Mouse (Mus musculus) adrenal gland, postnatal 25 days (tissue): ENCODE data around the gene Wfdc6b. TPM values are rescaled to one million over a fixed set of nuclear protein-coding genes. Genes with fewer than 3 reads are reported as not detected.
"Not testable (repeated sequence)": the region's sequence is repeated elsewhere in the genome, so short reads cannot be mapped to it uniquely, and the experiment has no call there.

Source experiments
- DNase-seq: peaks from one replicate; pipeline ENCODE4 v3.0.0; 2021; ENCODE audit warnings: mixed read lengths
- long read RNA-seq: library from polyadenylated mRNA; stranded (forward); transcript quantifications from one replicate; pipeline ENCODE4 v2.0.0, GENCODE M21; 2021
- total RNA-seq: library from RNA; stranded (reverse); gene quantifications from 2 replicates; pipeline ENCODE4 v1.2.3, GENCODE M21; 2021

Wfdc6b gene
- not detected in 2 replicates for total RNA-seq
- long read RNA-seq, result 0 reads

- peak; percentile 50 for DNase-seq
Measured at GRCm38 (mm10) chr2:164613471-164613870, at the start of gene Wfdc6b, which contains the start of gene Wfdc8. Gene Wfdc6b (plus strand): TSS chr2:164613522. Gene Wfdc8 (minus strand): TSS chr2:164613626.

DNA sequence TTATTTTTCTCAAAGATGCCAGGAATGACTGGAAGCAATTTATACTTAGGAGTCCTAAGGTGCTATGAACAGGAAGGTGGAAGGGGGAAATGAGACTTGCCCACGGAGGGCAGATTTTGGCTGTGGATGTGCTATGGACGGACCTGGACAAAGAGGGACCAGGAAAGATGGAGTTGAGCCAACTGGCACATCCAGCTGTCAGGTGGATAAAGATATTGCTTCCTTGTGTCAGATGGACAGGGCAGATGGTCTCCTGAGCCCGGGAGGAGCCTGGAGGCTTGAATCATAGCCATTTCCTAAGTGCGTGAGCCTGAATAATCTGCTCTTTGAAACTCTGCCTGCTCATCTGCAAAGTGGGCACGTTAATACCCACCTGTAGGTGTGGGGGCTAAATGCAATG is 49.0 kb upstream of the Wfdc6b start:
- DNase-seq, result no peak

DNA sequence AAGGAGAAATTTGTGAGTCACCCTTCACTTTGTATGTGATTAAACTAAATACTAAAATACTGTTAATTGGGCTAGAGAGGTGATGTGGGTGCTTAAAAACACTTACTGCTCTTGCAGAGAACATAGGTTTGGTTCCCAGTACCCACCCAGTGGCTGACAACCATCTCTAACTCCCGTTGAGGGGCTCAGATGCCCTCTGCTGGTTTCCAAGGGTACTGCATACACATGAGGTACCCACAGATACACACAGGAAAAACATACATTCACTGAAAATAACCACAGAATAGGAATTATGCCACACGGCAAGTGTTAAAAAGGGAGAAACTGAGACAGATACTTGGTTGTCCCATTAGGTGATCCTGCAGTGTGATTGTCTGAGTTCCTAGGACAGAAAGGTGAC is 46.3 kb upstream of the Wfdc6b start:
- DNase-seq, result no peak

GRCm38 (mm10) chr2:164567460-164567859 is 45.9 kb upstream of the Wfdc6b start:
- DNase-seq, result no peak

DNA sequence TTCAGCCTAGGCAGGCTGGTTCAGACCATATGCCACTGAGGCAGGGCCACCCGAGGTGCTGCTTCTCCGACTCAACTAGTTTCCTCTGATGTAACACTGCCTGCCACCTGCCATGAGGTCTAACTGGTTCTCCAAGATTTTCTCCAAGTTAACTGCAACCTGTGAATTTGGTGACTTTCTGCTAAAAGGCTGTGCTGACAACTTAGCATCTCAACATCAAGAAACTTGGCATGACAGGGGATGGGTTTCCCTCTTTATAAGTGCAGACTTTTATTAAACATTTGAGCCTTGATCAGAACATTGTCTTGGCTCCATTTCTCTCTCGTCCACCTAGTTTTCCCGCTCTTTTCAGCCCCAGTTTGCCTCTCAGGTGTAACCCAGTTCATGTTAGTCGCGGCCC is 40.0 kb upstream of the Wfdc6b start, which contains the start of gene Spint3:
Spint3 (minus strand) TSS at position 101 of the 400 bp plus-strand sequence.
- DNase-seq, result not testable (repeated sequence)

DNA sequence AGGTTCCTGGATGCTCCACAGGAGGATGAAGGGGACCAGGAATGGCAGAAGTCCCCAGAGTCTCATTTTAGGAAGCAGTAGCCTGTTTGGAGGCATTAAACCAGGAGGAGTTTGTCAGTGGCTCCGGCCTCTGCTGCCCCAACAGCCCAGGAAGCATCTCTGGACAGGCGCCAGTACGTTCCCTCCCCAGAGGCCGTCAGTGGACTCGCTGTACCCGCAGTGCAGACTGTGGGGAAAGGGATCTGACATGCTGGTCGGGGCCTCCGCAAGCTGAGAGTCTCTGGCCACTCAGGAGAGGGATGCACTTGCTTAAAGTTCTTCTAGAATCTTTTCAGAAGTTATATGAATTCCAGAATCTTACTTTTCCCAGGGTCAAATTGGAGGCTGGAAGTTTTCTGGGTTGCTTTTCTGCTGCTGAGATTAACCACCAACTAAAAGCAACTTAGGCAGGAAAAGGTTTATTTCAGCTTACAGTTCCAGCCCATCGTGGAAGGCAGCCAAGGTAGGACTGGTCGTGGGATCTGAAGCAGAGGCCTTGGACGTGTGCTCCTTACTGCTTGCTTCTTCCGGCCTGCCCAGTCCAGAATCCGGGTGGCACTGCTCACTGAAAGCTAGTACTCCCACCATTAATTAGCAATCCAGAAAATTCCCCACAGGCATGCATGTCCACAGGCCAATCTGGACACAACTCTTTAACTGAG is 28.1 kb upstream of the Wfdc6b start, which contains the start of gene Wfdc6a:
Wfdc6a (minus strand) TSS at position 423 of the 701 bp plus-strand sequence.
- DNase-seq, result peak; percentile 32

GRCm38 (mm10) chr2:164592014-164592413 is 21.3 kb upstream of the Wfdc6b start:
- DNase-seq, result peak; percentile 8

GRCm38 (mm10) chr2:164593494-164593893 is 19.8 kb upstream of the Wfdc6b start, which contains the start of gene Eppin:
Gene Eppin (minus strand): TSS chr2:164593594.
- no peak for DNase-seq

- DNase-seq, result no peak
Measured at GRCm38 (mm10) chr2:164600179-164600578, 13.1 kb upstream of the Wfdc6b start.

GRCm38 (mm10) chr2:164603482-164603881 is 9.8 kb upstream of the Wfdc6b start:
- no peak for DNase-seq

- no peak for DNase-seq
Measured at GRCm38 (mm10) chr2:164604411-164604810, 8.9 kb upstream of the Wfdc6b start.

DNA sequence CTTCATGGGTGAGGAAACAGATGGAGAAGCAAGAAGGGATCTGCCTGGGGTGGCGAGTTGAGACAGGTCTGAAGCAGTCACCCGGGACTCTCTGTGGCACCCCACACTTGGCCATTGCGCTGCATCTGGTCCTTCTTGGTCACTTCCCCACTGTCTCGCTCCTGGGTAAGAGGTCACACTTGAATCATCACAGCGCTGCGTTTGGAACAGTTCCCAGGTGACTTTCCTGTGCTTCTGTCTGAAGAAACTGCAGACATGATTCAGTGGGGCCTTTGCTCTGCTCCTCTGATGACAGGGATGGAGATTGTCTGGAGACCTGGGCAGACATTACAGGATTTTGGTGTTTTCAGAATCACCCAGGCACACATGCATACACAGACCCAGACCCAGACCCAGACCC is 4.5 kb upstream of the Wfdc6b start:
- DNase-seq, result peak; percentile 46

GRCm38 (mm10) chr2:164615386-164615785 is 2.1 kb downstream of the Wfdc6b start:
- DNase-seq, result no peak

DNA sequence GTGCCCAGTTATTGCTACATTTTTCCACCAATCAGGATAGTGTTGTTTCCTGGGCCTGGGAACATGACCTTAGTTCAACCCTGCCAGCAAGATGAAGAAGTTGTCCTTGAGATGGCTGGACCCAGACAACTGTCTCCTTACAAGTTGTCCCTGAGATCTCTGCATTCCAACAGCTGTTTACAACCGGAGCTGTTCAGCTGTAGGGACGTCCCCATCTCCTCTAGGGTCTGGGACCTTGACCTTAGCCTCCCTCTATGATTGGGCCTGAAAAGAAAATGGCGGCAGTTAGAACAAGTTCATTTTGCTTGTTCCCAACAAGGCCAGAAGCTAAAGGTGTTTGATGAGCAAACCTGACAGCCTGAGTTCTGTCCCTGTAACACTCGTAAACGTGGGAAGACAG is 5.7 kb downstream of the Wfdc6b start:
- DNase-seq, result no peak

DNA sequence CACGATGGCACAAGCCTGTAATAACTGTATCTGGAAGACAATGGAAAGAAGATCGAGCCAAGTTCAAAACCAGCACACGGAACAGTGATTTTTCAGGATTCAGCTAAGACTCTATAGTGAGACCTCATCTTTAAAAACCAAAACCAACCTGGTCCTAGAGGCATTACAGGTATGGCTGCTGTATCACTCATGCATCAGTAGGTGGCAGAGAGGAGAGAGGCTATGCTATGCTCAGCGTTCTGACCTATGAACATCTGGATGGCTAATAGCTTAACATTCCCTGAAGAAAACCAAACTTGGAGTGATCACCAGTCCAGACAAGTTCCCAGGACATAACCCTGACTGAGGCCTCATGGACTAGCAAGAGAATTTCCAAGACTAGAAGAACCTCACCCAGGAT is 8.5 kb downstream of the Wfdc6b start:
- no peak for DNase-seq

GRCm38 (mm10) chr2:164635266-164635665 is 21.9 kb downstream of the Wfdc6b start:
- no peak for DNase-seq

- no peak for DNase-seq
Measured at GRCm38 (mm10) chr2:164638696-164639095, 25.4 kb downstream of the Wfdc6b start, which contains the start of gene Wfdc16. Gene Wfdc16 (minus strand): TSS chr2:164638796.

DNA sequence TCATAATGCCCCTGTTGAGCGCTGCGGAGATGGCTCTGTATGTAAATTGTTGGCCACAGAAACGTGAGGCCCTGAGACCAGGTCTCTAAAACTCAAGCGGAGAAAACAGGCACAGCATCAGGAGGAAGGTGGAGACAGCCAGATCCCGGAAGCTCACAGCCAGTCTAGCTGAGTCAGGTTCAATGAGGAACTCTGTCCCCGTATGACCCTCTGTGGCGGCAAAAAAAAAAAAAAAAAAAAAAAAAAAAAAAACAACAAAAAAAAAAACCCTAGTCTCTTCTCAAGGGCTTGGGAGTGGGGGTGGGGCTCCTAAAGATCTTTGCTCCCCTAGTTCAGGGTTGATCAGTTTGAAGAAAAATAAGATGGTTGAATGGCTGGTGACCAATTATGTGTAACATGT is 27.8 kb downstream of the Wfdc6b start:
- no peak for DNase-seq

- peak; percentile 13 for DNase-seq
Measured at GRCm38 (mm10) chr2:164641881-164642673, 28.8 kb downstream of the Wfdc6b start.

GRCm38 (mm10) chr2:164655858-164656257 is 42.5 kb downstream of the Wfdc6b start, which contains the start of gene Wfdc10:
Gene Wfdc10 (plus strand): TSS chr2:164656046.
- DNase-seq, result peak; percentile 44

GRCm38 (mm10) chr2:164656483-164656882 is 43.2 kb downstream of the Wfdc6b start, which contains the start of gene Wfdc9:
Gene Wfdc9 (minus strand): TSS chr2:164656583.
- DNase-seq, result no peak

- DNase-seq, result no peak
Measured at GRCm38 (mm10) chr2:164664851-164665250, 51.5 kb downstream of the Wfdc6b start.
